Mouse (Mus musculus) intestine, embryonic 14.5 days (tissue): ENCODE measurements around the gene Rfx2. TPM values are rescaled to one million over a fixed set of nuclear protein-coding genes. Genes with fewer than 3 reads are reported as not detected.

Source experiments
- ATAC-seq: fragments of 200-750 bp; cut with Nextera tagmentation; replicated peaks from 2 replicates; pipeline ENCODE4 v1.8.0; 2017; ENCODE audit warnings: low read depth, moderate number of reproducible peaks, moderate TSS enrichment, moderate library complexity; ENCODE audit not compliant: low FRiP score, low TSS enrichment
- DNase-seq: peaks from one replicate; pipeline ENCODE4 v3.0.0-alpha.2; 2018; ENCODE audit warnings: low spot score
- H3K27ac ChIP-seq: fragments of 300-500 bp; sonication (generic); 2 replicates; pipeline ENCODE4 v1.5.1; 2014; ENCODE audit warnings: low read depth, mild to moderate bottlenecking, control low read depth
- H3K27me3 ChIP-seq: fragments of 300-500 bp; sonication (generic); replicated peaks from 2 replicates; pipeline ENCODE4 v1.6.1; 2014; ENCODE audit warnings: low read length, control low read depth; ENCODE audit not compliant: control insufficient read depth, insufficient read depth
- H3K36me3 ChIP-seq: fragments of 300-500 bp; sonication (generic); 2 replicates; pipeline ENCODE4 v1.6.1; 2014; ENCODE audit warnings: low read length, control low read depth; ENCODE audit not compliant: control insufficient read depth, insufficient read depth
- H3K4me1 ChIP-seq: fragments of 300-500 bp; sonication (generic); replicated peaks from 2 replicates; pipeline ENCODE4 v1.6.1; 2014; ENCODE audit warnings: low read length, control low read depth, mixed read lengths; ENCODE audit not compliant: control insufficient read depth, insufficient read depth
- H3K4me2 ChIP-seq: fragments of 300-500 bp; sonication (generic); 2 replicates; pipeline ENCODE4 v1.6.1; 2014; ENCODE audit warnings: low read length
- H3K4me3 ChIP-seq: fragments of 300-500 bp; sonication (generic); 2 replicates; pipeline ENCODE4 v1.5.1; 2014; ENCODE audit warnings: low read depth, low read length, control low read depth, mixed read lengths
- H3K9ac ChIP-seq: fragments of 300-500 bp; sonication (generic); 2 replicates; pipeline ENCODE4 v1.6.1; 2014; ENCODE audit warnings: mild to moderate bottlenecking, low read length
- H3K9me3 ChIP-seq: fragments of 300-500 bp; sonication (generic); 2 replicates; pipeline ENCODE4 v1.6.1; 2016; ENCODE audit warnings: low read length, control low read depth; ENCODE audit not compliant: control insufficient read depth
- WGBS: fragments of 180-500 bp; shearing (Covaris S2); extraction: QIAGEN DNeasy Blood & Tissue Kit; methylation state at CpG from one replicate; pipeline ENCODE4 v1.1.7; 2014; 5-methylcytosine and 5-hydroxymethylcytosine counted together
- polyA plus RNA-seq: library from polyadenylated mRNA; unstranded; fragments of >200 nt; fragmentation: Nextera tagmentation; extraction: Ambion mirVana; gene quantifications from 2 replicates; pipeline ENCODE4 v1.2.1, GENCODE M21; 2014

Gene Rfx2
- polyA plus RNA-seq, 1 experiment from 2014 or later: 4.5 TPM

DNA sequence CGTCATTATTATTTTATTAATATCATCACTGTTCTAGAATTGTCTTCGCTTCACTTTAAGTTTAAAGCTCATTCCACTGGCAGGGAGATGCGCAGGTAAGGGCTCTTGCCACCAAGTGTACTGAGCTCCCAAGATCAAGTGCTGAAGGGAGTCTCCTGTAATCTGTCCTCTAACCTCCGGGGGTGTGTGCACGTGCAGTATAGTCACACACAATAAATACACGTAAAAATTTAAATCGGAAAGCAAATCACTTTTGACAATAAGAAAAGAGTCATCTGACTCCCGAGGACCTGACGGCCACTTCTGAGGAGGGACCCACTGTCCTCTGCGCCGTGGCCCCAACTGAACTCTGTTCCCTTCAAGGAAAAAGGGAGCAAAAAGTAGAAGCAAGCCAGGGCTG lies 1.6 kb downstream of the Rfx2 start:
- no peaks in the 10 kb centered on the region for H3K9me3 ChIP-seq
- H3K9ac ChIP-seq: no peak overlapping the region; the same call in 1 of the 2 replicates
- 32% methylated on average over 11 of the region's 11 CpGs for WGBS
- peaks cover 5% of the 10 kb centered on the region; the same call in 1 of the 2 replicates for H3K4me1 ChIP-seq
- DNase-seq: no peak
- H3K36me3 ChIP-seq: no peaks in the 10 kb centered on the region
- peaks cover 13% of the 10 kb centered on the region for H3K27me3 ChIP-seq
- peak overlapping the region; percentile 82 for H3K4me2 ChIP-seq
- H3K4me3 ChIP-seq: peak overlapping the region; percentile 59
- no peak overlapping the region for H3K27ac ChIP-seq
- no peak for ATAC-seq

- no peak overlapping the region for H3K4me3 ChIP-seq
- H3K27me3 ChIP-seq: peaks cover 13% of the 10 kb centered on the region
- ATAC-seq (no peak; the same call in 1 of the 2 replicates), DNase-seq (no peak)
- H3K36me3 ChIP-seq: no peaks in the 10 kb centered on the region
- no peak overlapping the region for H3K4me2 ChIP-seq
- H3K27ac ChIP-seq: no peak overlapping the region
- no peaks in the 10 kb centered on the region for H3K9me3 ChIP-seq
- peaks cover 5% of the 10 kb centered on the region; the same call in 1 of the 2 replicates for H3K4me1 ChIP-seq
- WGBS: 75% methylated on average over 2 of the region's 2 CpGs
- H3K9ac ChIP-seq: no peak overlapping the region
These were observed 4.1 kb downstream of the Rfx2 start for GRCm38 (mm10) chr17:56826718-56827117.

DNA sequence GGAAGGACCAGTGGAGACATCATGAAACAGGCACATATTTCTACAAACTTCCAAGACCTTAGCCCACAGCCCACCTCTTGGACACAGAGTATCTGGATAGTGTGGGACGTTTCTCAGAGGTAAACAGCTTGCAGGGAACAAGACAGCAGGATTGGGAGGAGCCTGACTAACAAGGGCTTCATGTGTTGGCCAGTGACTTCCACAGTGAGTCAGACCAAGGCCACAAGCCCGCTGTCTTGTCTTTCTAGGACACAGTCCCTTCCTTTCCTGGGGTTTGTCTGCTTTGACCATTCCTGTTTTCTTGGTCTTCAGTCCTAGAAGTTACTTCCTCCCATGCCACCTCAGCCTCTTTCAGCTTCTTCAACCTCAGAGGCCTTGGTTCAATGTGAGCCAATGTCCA lies 7.5 kb downstream of the Rfx2 start:
- Histone ChIP-seq H3K4me2 (no peak overlapping the region), H3K4me1 (peaks cover 3% of the 10 kb centered on the region; the same call in 1 of the 2 replicates), H3K4me3 (no peak overlapping the region), H3K27me3 (no peaks in the 10 kb centered on the region), H3K36me3 (no peaks in the 10 kb centered on the region), H3K27ac (no peak overlapping the region), H3K9ac (no peak overlapping the region), H3K9me3 (no peaks in the 10 kb centered on the region)
- WGBS: 69% methylated on average over 2 of the region's 2 CpGs
- no peak for DNase-seq
- ATAC-seq: no peak

DNA sequence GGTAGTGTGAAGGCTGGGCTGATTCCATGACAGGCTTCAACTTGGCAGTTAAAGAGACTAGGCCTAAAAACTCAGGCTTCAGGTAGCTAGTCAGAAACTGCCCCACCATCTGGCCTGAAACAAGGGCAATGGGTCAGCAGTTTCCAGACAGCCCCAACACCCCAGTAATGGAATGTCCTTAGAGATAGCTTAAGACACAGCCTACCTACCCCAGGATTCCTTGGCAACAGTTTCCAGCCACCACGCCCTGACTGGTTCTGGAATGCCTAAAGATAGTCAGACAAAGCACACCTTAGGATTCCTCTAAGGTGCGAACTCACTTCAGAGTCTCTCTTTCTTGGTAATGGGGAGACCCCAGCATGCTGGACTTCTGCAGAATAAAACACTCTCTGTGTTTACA lies 8.4 kb downstream of the Rfx2 start:
- no peak overlapping the region for H3K4me2 ChIP-seq
- H3K9ac ChIP-seq: no peak overlapping the region
- WGBS: 74% methylated on average over 2 of the region's 2 CpGs
- peaks cover 3% of the 10 kb centered on the region; the same call in 1 of the 2 replicates for H3K4me1 ChIP-seq
- DNase-seq (no peak), ATAC-seq (no peak)
- H3K36me3 ChIP-seq: no peaks in the 10 kb centered on the region
- no peak overlapping the region for H3K4me3 ChIP-seq
- H3K9me3 ChIP-seq: no peaks in the 10 kb centered on the region
- H3K27ac ChIP-seq: peak overlapping the region; percentile 47; the same call in 1 of the 2 replicates
- no peaks in the 10 kb centered on the region for H3K27me3 ChIP-seq

- DNase-seq (no peak), ATAC-seq (no peak)
- Histone ChIP-seq H3K9me3 (no peaks in the 10 kb centered on the region), H3K27me3 (no peaks in the 10 kb centered on the region), H3K4me1 (peaks cover 3% of the 10 kb centered on the region; the same call in 1 of the 2 replicates), H3K4me3 (no peak overlapping the region), H3K27ac (no peak overlapping the region; the same call in 1 of the 2 replicates), H3K4me2 (no peak overlapping the region), H3K9ac (no peak overlapping the region), H3K36me3 (no peaks in the 10 kb centered on the region)
- WGBS: 65% methylated on average over 8 of the region's 8 CpGs
These were observed 11.1 kb downstream of the Rfx2 start for GRCm38 (mm10) chr17:56819694-56820111.

DNA sequence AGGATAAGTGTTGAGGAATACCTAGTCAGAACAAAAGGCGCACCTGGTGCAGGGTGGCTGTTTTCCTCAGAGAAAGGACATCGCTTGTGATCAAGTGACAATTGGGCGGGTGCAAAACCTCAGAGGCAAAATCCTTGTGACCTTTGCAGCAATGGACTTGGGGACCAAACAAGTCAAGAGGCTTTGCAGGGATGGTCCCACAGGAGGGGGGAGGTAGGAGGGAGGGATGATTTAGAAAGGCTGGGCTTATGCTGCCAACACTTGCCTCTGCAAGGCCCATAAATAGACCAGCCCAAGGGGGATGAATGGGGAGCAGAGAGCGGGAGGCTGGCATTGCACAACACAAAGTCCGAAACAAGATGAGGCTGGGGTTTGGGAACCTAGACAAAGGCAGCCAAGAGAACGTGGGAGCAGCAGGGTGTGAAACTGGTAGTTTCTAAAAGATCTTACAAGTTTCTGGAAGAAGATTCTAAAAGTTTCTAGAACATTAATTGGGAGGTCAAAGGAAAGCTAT lies 11.7 kb downstream of the Rfx2 start:
- 74% methylated on average over 6 of the region's 6 CpGs for WGBS
- H3K36me3 ChIP-seq: no peaks in the 10 kb centered on the region
- no peak for ATAC-seq

GRCm38 (mm10) chr17:56818067-56818636 lies 12.7 kb downstream of the Rfx2 start:
- 35% methylated on average over 11 of the region's 11 CpGs for WGBS
- Histone ChIP-seq H3K27me3 (no peaks in the 10 kb centered on the region), H3K4me3 (no peak overlapping the region), H3K9ac (no peak overlapping the region), H3K27ac (no peak overlapping the region), H3K9me3 (no peaks in the 10 kb centered on the region), H3K4me1 (peaks cover 7% of the 10 kb centered on the region; the same call in 1 of the 2 replicates), H3K36me3 (no peaks in the 10 kb centered on the region), H3K4me2 (no peak overlapping the region)
- ATAC-seq (0 out of 2 replicates have a peak, but pooled peaks have one; percentile 6), DNase-seq (no peak)

More for the DNA sequence above, 11.7 kb downstream of the Rfx2 start:
- Histone ChIP-seq H3K4me1 (peaks cover 3% of the 10 kb centered on the region; the same call in 1 of the 2 replicates), H3K27me3 (no peaks in the 10 kb centered on the region), H3K4me3 (no peak overlapping the region), H3K27ac (no peak overlapping the region), H3K9ac (no peak overlapping the region), H3K9me3 (no peaks in the 10 kb centered on the region), H3K4me2 (no peak overlapping the region)
- DNase-seq: no peak

- Histone ChIP-seq H3K27me3 (no peaks in the 10 kb centered on the region), H3K4me3 (no peak overlapping the region), H3K4me2 (no peak overlapping the region), H3K36me3 (no peaks in the 10 kb centered on the region), H3K27ac (0 out of 2 replicates have a peak overlapping the region, but pooled peaks have one; percentile 23), H3K9me3 (no peaks in the 10 kb centered on the region), H3K4me1 (peaks cover 18% of the 10 kb centered on the region), H3K9ac (no peak overlapping the region)
- no peak for DNase-seq
- no peak for ATAC-seq
- 86% methylated on average over 3 of the region's 3 CpGs for WGBS
These were observed 15.8 kb downstream of the Rfx2 start for GRCm38 (mm10) chr17:56815057-56815345.
